Mouse (Mus musculus) thymus, postnatal 14 days (tissue): ENCODE data around the gene Slc6a6.

Source experiments
- DNase-seq: peaks from one replicate; pipeline ENCODE4 v3.0.0; 2021

Gene Slc6a6

GRCm38 (mm10) chr6:91703459-91703858 is 19.6 kb downstream of the Slc6a6 start:
- DNase-seq: no peak

GRCm38 (mm10) chr6:91704446-91704845 is 20.6 kb downstream of the Slc6a6 start:
- no peak for DNase-seq

DNA sequence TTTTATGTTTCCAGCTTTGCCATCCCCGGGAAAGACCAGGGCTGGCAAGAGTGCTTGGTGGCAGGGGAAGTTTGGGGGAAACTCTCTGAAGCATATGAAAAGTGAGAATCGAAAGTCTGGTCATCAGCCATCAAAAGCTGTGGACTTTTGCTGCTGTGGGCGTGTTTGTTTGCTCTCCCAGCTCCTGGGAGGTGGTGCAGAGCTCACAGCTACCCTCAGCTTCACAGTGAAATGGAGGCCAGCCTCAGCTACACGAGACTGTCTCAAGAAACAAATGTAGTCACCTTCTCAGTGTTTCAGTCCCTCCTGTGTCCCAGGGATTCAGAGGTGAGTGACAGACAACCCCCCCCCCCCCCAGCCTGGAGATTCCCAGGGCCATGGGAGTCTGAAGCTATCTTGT is 21.8 kb downstream of the Slc6a6 start:
- no peak for DNase-seq

DNA sequence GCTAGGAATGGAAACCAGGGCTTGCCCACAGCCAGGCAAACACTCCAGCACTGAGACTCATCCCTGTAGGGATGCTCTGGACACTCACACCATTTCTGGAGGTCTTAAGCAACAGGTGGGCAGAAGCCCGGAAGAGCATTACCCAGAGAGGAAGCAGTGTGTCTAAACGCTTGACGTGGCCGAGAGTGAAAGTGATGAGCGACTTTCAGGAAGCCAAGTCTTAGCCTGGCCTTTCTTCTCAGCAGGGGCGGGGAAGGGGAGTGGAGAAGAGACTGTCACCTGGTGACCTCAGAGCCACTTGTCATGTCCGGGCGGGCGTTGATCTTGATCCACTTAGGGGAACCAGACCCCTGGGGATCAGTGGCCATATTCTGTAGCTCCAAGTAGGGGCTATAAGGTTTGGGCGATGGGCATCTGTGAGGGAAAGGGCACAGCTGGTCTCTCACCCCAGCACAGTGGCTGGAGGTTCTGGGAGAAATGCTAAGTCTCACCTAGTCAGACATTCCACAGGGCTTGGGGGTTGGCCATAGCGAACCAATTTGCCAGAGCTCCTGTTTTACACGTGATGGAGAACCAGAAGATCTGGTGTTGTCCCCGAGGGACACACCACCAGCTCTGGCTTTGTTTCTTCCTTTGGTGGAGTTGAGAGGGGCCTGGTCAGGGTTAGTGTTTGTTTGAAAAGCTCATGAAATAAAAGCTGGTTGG is 22.4 kb downstream of the Slc6a6 start:
- no peak for DNase-seq

GRCm38 (mm10) chr6:91707276-91707885 is 23.5 kb downstream of the Slc6a6 start:
- DNase-seq: peak; percentile 45

DNA sequence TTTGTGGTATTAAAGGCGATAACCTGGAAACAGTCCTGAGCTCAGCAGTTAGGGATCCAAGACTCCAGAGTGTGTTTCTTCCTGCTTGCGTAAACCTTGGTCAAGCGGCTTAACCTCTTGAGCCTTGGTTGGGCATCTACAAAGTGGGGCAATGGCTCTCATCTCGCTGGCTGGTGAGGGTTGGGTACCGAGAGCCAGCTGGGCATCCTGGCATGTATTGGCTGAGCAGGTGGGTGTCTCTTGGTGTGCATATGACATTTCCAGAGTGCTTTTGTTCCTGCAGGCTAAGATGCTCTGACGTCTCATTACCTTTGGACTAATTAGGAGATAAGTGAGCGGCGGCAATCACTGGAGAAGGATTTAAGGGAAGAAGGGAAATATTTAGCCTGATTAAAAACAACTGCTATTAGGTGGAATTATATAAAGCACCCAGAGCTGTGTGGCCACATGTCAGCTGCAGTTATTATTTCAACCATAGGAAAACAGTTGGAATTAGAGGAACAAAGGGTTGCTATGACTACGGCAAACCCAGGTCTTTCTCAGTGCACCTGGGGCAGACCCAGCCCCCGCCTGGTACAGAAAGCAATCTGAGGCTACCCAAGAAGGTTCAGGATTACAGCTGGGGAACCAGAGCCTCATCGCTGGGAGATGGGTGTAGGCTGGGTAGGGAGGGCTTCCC is 24.2 kb downstream of the Slc6a6 start:
- DNase-seq: no peak

DNA sequence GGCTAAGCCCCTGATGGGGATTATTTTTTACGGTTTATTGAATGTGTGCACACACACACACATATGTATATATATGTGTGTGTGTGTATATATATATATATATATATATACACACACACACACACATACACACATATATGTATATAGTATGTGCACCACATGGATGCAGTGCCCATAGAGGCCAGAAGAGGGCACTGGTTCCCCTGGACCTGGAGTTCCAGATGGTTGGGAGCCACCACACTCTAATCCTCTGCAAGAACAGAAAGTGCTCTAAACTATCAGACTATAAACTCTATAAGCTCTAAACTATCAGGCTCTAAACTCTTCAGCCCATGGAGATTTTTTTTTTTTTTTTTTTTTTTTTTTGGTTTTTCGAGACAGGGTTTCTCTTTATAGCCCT is 25.1 kb downstream of the Slc6a6 start:
- no peak for DNase-seq

DNA sequence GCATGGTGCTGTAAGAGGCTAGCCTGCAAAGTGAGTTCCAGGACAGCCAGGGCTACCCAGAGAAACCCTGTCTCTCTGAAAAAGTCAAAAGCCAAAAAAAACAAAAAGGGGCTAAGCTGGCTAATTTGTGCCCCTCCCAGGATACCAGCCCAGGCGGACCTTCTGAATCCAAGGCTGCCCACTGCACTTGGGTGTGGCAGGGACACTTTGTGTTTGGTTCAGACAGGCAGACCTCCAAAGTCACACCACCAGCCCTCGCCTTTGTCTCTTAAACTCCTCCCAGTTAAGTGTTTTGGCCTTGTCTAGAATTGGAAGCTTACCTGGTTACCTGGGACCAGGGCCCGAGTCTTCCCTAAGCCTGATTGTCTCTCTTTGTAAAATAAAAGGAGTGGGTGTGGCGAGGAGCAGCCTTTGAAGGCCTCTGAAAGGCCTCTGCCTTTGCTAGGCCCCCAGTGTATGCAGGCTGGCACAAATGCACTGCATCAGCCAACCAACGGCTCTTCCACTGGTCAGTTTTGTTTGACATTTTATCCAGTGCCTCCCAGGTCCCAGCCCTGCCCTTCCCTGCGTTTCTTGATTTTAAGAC is 26.6 kb downstream of the Slc6a6 start:
- DNase-seq: no peak

GRCm38 (mm10) chr6:91712097-91712854 is 28.4 kb downstream of the Slc6a6 start:
- DNase-seq: no peak

DNA sequence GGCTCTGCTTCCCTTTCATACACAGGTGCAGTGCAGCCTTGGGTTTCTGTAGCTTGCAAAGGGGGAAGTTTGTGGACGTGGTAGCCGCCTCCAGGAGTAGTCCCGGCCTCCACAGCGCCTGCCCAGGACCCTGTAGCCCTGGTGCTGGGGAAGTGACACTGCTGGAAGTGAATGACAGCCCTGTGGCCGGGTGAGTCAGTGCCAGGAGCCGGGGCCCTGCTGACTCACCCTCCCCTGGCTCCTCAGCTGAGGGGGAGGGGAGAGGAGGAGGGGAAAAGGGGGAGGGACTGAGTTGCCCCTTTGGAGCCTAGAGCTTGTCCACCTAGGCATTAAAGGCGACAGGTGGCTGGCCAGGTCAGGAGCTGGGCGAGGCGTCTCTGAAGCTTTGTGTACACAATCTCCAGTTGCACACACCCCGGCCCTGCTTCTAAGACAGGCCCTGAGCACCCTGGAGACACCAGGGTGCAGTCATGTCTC is 29.0 kb downstream of the Slc6a6 start:
- peak; percentile 31 for DNase-seq

- no peak for DNase-seq
Measured at GRCm38 (mm10) chr6:91713370-91713896, 29.6 kb downstream of the Slc6a6 start.

DNA sequence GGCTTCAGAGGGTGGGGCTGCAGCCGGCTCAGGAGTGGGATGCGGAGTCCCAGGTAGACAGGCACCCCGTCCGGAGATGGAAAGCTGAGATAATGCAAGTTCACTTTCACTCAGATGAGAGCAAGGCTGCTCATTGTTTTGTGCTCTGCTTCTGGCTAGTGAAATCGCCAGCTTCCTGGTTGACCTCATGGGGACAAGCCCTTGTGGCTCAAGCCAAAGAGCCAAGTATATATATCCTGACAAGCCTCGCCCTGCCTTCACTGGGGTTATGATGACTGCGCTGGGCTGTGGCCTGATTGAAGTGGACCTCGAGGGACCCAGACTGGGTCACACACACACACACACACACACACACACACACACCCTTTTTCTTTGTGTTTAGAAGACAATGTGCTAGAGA is 31.2 kb downstream of the Slc6a6 start:
- DNase-seq: no peak

DNA sequence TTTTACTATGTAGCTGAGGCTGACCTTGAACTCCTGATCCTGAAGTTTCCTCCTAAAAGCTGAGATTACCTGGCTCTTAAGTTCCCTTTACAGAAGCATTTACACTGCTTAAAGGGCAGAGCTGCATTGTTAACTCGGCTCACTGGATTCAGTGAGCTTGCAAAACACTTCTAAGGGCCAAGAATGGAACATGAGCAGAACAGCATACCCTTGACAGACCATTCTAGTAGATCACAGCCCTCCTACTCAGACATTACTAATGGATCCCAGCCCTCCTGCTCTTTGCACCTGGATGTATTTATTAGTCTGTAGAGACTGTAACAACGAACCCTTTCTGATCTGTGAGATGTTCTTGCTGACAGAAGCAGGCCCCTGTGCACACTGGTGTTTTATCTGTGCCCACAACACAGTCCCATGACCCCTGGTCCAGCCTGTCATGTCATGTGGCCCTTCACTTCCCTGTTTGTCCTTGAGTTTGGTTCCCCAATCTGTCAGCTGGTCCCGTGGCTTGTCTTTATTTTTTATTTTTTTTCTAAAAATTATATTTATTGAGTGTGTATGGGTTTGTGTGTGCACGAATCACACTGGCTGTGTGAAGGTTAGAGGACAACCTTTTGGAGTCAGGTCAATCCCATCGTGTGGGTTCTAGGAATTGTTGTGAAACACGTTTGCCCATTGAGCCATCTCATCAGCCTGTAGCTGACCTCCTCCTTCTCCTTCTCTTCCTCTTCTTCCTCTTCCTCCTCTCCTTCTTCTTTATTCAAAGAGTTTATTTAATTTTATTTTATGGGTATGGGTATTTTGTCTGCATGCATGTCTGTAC is 32.3 kb downstream of the Slc6a6 start:
- no peak for DNase-seq

DNA sequence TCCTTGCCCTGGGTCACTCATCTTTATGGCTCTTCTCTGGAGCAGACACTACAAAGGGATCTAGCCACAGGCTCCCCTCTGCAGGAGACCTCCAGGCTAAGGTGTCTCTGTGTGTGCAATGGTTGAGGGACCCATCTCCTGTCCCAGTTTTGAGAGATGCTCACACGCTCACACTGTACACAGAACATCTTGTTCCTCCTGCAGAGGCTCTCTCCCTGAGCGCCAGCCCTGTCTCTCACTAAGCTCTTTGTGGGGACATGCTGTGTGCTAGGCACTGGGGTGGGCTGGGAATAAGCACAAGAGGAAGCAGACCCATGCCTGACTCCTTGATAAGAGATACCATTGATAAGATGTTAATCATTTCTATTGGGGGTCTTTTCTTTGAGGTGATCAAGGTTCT is 34.2 kb downstream of the Slc6a6 start:
- no peak for DNase-seq

DNA sequence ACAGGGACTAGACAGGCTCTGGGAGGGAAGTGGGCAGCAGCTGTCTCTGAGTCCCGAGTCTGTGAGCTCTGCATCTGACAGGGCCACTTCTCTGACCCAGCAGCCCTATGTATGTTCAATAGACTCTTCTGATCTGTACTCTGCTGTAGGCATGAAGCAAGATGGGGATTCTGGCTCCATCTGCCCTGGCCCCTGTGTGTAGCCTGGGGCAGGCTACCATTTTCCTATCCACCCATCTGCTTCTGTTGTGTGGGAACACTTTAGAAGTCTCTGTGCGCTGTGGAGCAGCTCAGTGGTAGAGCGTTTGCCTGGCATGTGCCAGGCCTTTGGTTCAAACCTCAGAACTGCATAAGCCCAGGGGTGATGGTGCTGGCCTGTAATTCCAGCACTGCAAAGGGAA is 34.8 kb downstream of the Slc6a6 start:
- DNase-seq: no peak

DNA sequence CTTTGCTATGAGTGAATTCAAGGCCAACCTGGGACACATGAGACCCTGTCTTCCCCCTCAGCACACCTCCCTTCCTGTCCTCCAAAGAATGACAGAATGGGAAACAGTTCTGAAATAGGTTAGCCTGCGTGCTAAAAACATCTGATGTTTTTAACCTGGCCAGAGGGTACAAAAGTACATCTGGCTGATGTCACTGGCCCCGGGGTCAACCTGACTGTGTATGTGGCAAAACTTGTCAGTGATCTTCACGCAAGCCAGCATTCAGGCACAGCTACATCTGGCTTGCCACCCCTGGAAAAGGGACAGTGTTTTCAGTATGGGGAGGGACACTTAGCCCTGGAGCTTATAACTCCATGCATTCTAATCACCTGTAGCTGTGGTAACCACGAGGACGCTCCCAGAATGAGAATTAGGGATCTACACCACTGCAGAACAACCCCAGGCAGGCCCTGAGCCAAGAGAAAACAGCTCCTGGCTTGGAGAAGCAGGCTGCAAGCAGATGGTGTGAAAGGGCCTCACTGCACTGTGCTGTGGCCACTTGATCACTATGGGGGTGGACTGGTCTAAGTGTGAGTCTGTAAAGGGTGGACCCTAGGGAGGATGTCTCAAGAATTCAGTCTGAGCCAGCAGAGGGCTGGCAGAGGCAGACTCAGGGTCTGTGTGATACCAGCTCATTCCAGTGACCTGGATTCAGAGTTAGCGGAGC is 35.3 kb downstream of the Slc6a6 start:
- DNase-seq: no peak

GRCm38 (mm10) chr6:91719865-91720533 is 36.1 kb downstream of the Slc6a6 start:
- DNase-seq: no peak

GRCm38 (mm10) chr6:91720588-91721214 is 36.8 kb downstream of the Slc6a6 start:
- DNase-seq: no peak

- DNase-seq: no peak
Measured at GRCm38 (mm10) chr6:91721215-91721701, 37.4 kb downstream of the Slc6a6 start.

DNA sequence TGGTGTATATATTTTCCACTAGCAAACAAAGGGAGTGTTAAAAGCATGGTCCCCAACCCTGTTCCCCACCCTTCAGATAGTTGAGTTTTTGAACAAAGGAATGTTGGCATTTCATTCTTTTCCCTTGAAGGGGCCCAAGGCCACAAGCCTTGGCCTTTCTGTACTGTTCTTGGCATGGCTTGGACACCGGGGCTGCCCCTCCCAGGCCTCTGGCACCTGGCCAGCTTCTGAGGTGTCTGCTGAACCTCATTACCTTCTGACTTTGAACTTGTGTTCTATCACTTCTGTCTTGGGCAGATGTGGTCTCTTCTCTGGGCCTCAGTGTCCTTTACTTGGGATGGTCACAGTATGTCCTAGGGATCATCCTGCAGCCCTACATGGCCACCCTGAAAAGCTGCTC is 43.5 kb downstream of the Slc6a6 start:
- DNase-seq: no peak
